Mouse (Mus musculus): ENCODE measurements around the gene Mapk6.

Mapk6 gene

DNA sequence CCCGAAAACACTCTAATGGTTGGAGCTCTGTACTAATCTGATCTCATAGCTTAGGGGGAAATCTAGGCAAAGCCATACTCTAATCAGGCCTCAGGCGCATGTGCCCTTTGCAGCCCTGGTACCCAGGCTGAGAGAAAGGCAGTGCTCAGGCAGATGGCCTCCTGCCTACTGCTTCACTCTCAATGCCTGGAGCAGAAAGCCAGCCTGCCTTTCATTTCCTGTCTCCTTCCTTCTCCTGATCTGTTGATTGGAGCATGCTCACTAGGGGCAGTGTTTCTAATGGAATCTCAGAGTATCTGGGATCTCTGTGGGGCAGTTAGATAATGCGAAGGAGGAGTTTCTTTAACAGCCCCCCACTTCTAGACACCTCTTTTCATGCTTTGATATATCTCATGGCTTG lies 90.4 kb downstream of the Mapk6 start:
- peak; percentile 50 for DNase-seq (ENCODE audit: low read depth, low spot score)

Measured in retina, adult 2 months (tissue).